Mouse (Mus musculus): ENCODE measurements around the gene Apela.
"Not testable (repeated sequence)": the region's sequence is repeated elsewhere in the genome, so short reads cannot be mapped to it uniquely, and the experiment has no call there.

DNA sequence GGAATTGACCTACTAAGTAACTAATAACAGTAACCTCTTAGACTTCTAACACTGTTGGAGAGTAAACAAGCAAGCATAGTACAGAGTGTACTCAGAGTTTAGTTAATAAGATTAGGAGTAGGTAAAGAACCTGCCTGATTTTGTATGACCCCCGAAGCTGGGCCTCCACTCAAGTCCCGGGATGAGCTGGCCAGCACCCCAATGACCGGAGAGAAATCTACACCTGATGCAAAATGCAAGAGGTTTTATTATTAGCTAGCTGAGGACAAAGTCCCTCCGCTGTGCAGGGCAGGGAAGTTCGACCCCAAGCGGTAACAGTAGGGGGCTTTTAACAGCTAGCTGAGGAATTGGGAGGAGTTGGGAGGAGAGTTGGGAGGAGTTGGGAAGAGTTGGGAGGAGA lies 29.5 kb downstream of the Apela start:
- not testable (repeated sequence) for TF ChIP-seq CTCF (IDR thresholded peaks at IDR 0.05; ENCODE audit: low read depth, low read length); GATA1 (IDR thresholded peaks at IDR 0.05; ENCODE audit: borderline replicate concordance, low read length); POLR2AphosphoS5 (IDR thresholded peaks at IDR 0.05; ENCODE audit: insufficient replicate concordance, low read depth, low read length)

Measured in G1E (cell line).